Mouse (Mus musculus) ES-Bruce4 (cell line): ENCODE measurements at regions not wholly inside any gene's neighbourhood (a gene's known extent, or its start where the extent isn't known, plus 50 kb on each side); places are given as distances from the start of the nearest gene placed in this dataset.

Experiments used
- H3K27ac ChIP-seq: 2 replicates; pipeline ENCODE4 v1.5.1; 2012; ENCODE audit warnings: low read length, inconsistent platforms; ENCODE audit not compliant: insufficient read depth
- H3K27me3 ChIP-seq: 2 replicates; pipeline ENCODE4 v1.6.1; 2012; ENCODE audit warnings: mild to moderate bottlenecking, low read length, inconsistent platforms; ENCODE audit not compliant: control insufficient read depth, poor library complexity, insufficient read depth, severe bottlenecking
- H3K36me3 ChIP-seq: 2 replicates; pipeline ENCODE4 v1.6.1; 2012; ENCODE audit warnings: inconsistent platforms, mild to moderate bottlenecking, low read length, moderate library complexity; ENCODE audit not compliant: control insufficient read depth, poor library complexity, insufficient read depth, severe bottlenecking
- H3K4me1 ChIP-seq: one replicate; pipeline ENCODE4 v1.8.1; 2011; ENCODE audit warnings: low read length; ENCODE audit not compliant: control insufficient read depth, insufficient read depth
- H3K4me3 ChIP-seq: 2 replicates; pipeline ENCODE4 v1.5.1; 2011; ENCODE audit warnings: low read depth, mild to moderate bottlenecking, low read length
- H3K9ac ChIP-seq: 2 replicates; pipeline ENCODE4 v1.6.1; 2012; ENCODE audit warnings: low read depth, mild to moderate bottlenecking, inconsistent platforms; ENCODE audit not compliant: poor library complexity, severe bottlenecking
- H3K9me3 ChIP-seq: replicated peaks from 2 replicates; pipeline ENCODE4 v1.6.1; 2012; ENCODE audit warnings: mild to moderate bottlenecking, low read length, inconsistent platforms; ENCODE audit not compliant: control insufficient read depth, poor library complexity, insufficient read depth, severe bottlenecking
- CTCF ChIP-seq: IDR thresholded peaks from one replicate; pipeline ENCODE4 v1.8.1; 2011; ENCODE audit warnings: low read depth, low read length
- EP300 ChIP-seq: IDR thresholded peaks from 2 replicates; pipeline ENCODE4 v1.6.1; 2011; ENCODE audit warnings: low read depth, low read length; ENCODE audit not compliant: insufficient read depth
- POLR2A ChIP-seq: IDR thresholded peaks from one replicate; pipeline ENCODE4 v1.8.1; 2011; ENCODE audit warnings: low read length; ENCODE audit not compliant: insufficient read depth

GRCm38 (mm10) chr6:66151786-66152185, 199.4 kb downstream of the 4930544G11Rik start:
- Histone ChIP-seq H3K4me3 (no peak overlapping the region), H3K9ac (no peak overlapping the region), H3K4me1 (no peaks in the 10 kb centered on the region), H3K27ac (no peak overlapping the region), H3K36me3 (no peaks in the 10 kb centered on the region), H3K9me3 (no peaks in the 10 kb centered on the region), H3K27me3 (no peaks in the 10 kb centered on the region)
- no peak for TF ChIP-seq POLR2A
- TF ChIP-seq EP300, result no peak
- no peak for TF ChIP-seq CTCF

GRCm38 (mm10) chr6:66154831-66155230, 202.4 kb downstream of the 4930544G11Rik start:
- TF ChIP-seq POLR2A (no peak), CTCF (no peak)
- H3K9ac ChIP-seq, result no peak overlapping the region
- H3K27ac ChIP-seq, result no peak overlapping the region
- no peaks in the 10 kb centered on the region for H3K4me1 ChIP-seq
- no peaks in the 10 kb centered on the region for H3K27me3 ChIP-seq
- H3K36me3 ChIP-seq, result no peaks in the 10 kb centered on the region
- H3K9me3 ChIP-seq, result no peaks in the 10 kb centered on the region
- no peak overlapping the region for H3K4me3 ChIP-seq

- TF ChIP-seq EP300 (no peak), CTCF (no peak), POLR2A (no peak)
- Histone ChIP-seq H3K4me3 (no peak overlapping the region), H3K36me3 (no peaks in the 10 kb centered on the region), H3K4me1 (no peaks in the 10 kb centered on the region), H3K9me3 (0 out of 2 replicates have a peak, but pooled peaks cover 5% of the 10 kb centered on the region), H3K27me3 (no peaks in the 10 kb centered on the region), H3K27ac (no peak overlapping the region), H3K9ac (no peak overlapping the region)
These were observed 208.4 kb downstream of the 4930544G11Rik start for GRCm38 (mm10) chr6:66160805-66161204.

- Histone ChIP-seq H3K36me3 (no peaks in the 10 kb centered on the region), H3K27me3 (no peaks in the 10 kb centered on the region), H3K4me1 (no peaks in the 10 kb centered on the region), H3K27ac (no peak overlapping the region), H3K9me3 (0 out of 2 replicates have a peak, but pooled peaks cover 5% of the 10 kb centered on the region), H3K9ac (no peak overlapping the region), H3K4me3 (no peak overlapping the region)
- no peak for TF ChIP-seq POLR2A
- no peak for TF ChIP-seq EP300
- no peak for TF ChIP-seq CTCF
These were observed 216.5 kb downstream of the 4930544G11Rik start for GRCm38 (mm10) chr6:66168913-66169312.

GRCm38 (mm10) chr6:66197990-66198389, 245.6 kb downstream of the 4930544G11Rik start:
- no peak overlapping the region for H3K9ac ChIP-seq
- H3K4me3 ChIP-seq, result no peak overlapping the region
- H3K36me3 ChIP-seq, result no peaks in the 10 kb centered on the region
- TF ChIP-seq CTCF, result no peak
- TF ChIP-seq EP300, result no peak
- TF ChIP-seq POLR2A, result no peak
- no peak overlapping the region for H3K27ac ChIP-seq
- H3K9me3 ChIP-seq, result peaks cover 2% of the 10 kb centered on the region; the same call in 1 of the 2 replicates
- no peaks in the 10 kb centered on the region for H3K4me1 ChIP-seq
- no peaks in the 10 kb centered on the region for H3K27me3 ChIP-seq

GRCm38 (mm10) chr6:66200136-66200790, 247.9 kb downstream of the 4930544G11Rik start:
- H3K4me1 ChIP-seq, result no peaks in the 10 kb centered on the region
- no peaks in the 10 kb centered on the region; the same call in 1 of the 2 replicates for H3K9me3 ChIP-seq
- no peak overlapping the region for H3K4me3 ChIP-seq
- H3K27me3 ChIP-seq, result no peaks in the 10 kb centered on the region
- H3K27ac ChIP-seq, result no peak overlapping the region
- no peak overlapping the region for H3K9ac ChIP-seq
- TF ChIP-seq POLR2A, result no peak
- TF ChIP-seq EP300, result no peak
- no peak for TF ChIP-seq CTCF
- no peaks in the 10 kb centered on the region for H3K36me3 ChIP-seq
